Mouse (Mus musculus) midbrain, embryonic 12.5 days (tissue): ENCODE measurements around the gene Mab21l2. TPM values are rescaled to one million over a fixed set of nuclear protein-coding genes. Genes with fewer than 3 reads are reported as not detected.

Source experiments
- ATAC-seq: fragments of 200-750 bp; cut with Nextera tagmentation; 2 replicates; pipeline ENCODE4 v1.8.0; 2017; ENCODE audit warnings: low read depth, moderate TSS enrichment, moderate library complexity; ENCODE audit not compliant: low FRiP score
- H3K27ac ChIP-seq: fragments of 300-500 bp; sonication (generic); replicated peaks from 2 replicates; pipeline ENCODE4 v1.5.1; 2016; ENCODE audit warnings: mild to moderate bottlenecking
- H3K27me3 ChIP-seq: fragments of 300-500 bp; sonication (generic); 2 replicates; pipeline ENCODE4 v1.6.1; 2016; ENCODE audit warnings: mild to moderate bottlenecking
- H3K36me3 ChIP-seq: fragments of 300-500 bp; sonication (generic); 2 replicates; pipeline ENCODE4 v1.6.1; 2016
- H3K4me1 ChIP-seq: fragments of 300-500 bp; sonication (generic); 2 replicates; pipeline ENCODE4 v1.6.1; 2016
- H3K4me2 ChIP-seq: fragments of 300-500 bp; sonication (generic); replicated peaks from 2 replicates; pipeline ENCODE4 v1.6.1; 2016; ENCODE audit warnings: mild to moderate bottlenecking, moderate library complexity
- H3K4me3 ChIP-seq: fragments of 300-500 bp; sonication (generic); 2 replicates; pipeline ENCODE4 v1.5.1; 2016; ENCODE audit warnings: mild to moderate bottlenecking
- H3K9ac ChIP-seq: fragments of 300-500 bp; sonication (generic); replicated peaks from 2 replicates; pipeline ENCODE4 v1.6.1; 2016; ENCODE audit warnings: mild to moderate bottlenecking, moderate library complexity
- H3K9me3 ChIP-seq: fragments of 300-500 bp; sonication (generic); 2 replicates; pipeline ENCODE4 v1.6.1; 2016; ENCODE audit warnings: mild to moderate bottlenecking
- WGBS: fragments of 180-500 bp; shearing (Covaris S2); methylation state at CpG from one replicate; pipeline ENCODE4 v1.1.7; 2016; 5-methylcytosine and 5-hydroxymethylcytosine counted together
- polyA plus RNA-seq: library from polyadenylated mRNA; unstranded; fragments of >200 nt; fragmentation: Nextera tagmentation; extraction: Ambion mirVana; gene quantifications from 2 replicates; pipeline ENCODE4 v1.2.1, GENCODE M21; 2016

Mab21l2 gene
- polyA plus RNA-seq, 1 experiment from 2014 or later: 120 TPM

DNA sequence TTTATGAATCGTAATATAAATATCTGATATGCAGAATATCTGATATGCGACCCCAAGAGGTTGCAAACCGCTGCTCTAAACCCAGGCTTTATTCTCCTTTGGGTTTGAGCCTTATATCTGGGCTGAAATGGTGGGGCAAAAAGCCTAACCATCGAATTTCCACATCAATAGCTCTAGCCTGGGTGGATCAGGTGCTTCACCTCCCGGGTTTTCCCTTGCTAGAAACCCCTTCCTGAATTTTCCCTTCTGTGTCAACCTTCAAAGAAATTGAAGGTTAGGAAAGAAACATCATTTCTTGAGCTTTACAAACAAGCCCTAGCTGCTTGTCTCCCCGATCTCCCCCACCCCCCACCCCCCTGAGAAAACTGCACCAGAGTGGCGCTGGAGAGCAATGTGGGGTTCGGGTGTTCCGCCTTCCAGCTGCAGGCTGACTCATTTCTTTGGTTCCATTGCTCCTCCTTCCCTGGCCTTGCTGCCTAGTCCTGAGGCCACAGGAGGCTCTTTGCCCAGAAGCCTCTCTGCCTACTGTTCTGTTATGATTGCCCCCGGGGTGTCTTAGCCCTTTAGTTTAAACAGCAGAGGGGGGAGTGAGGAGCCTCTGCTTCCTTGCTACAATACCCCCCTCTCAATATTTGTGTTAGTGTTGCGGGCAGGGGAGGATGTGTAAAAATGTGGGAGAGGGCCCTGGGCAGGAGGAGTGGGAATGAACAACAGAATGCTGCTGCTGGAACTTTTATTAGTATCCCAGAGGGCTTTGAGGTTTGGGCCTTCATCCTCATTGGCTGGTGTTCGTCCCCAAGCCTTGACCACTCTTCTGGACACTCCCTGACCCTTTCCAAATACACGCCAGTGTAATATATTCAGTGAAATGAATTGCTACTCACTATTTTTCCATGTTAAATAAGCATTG, 9.5 kb downstream of the Mab21l2 start:
- Histone ChIP-seq H3K4me1 (peaks cover 17% of the 10 kb centered on the region), H3K4me3 (0 out of 2 replicates have a peak overlapping the region, but pooled peaks have one; percentile 15), H3K4me2 (peak overlapping the region; percentile 45), H3K27me3 (peaks cover 7% of the 10 kb centered on the region; the same call in 1 of the 2 replicates), H3K36me3 (no peaks in the 10 kb centered on the region), H3K27ac (peak overlapping the region; percentile 84), H3K9me3 (no peaks in the 10 kb centered on the region), H3K9ac (0 out of 2 replicates have a peak overlapping the region, but pooled peaks have one; percentile 20)
- ATAC-seq: peak; percentile 61
- WGBS: 13% methylated on average over 13 of the region's 13 CpGs

DNA sequence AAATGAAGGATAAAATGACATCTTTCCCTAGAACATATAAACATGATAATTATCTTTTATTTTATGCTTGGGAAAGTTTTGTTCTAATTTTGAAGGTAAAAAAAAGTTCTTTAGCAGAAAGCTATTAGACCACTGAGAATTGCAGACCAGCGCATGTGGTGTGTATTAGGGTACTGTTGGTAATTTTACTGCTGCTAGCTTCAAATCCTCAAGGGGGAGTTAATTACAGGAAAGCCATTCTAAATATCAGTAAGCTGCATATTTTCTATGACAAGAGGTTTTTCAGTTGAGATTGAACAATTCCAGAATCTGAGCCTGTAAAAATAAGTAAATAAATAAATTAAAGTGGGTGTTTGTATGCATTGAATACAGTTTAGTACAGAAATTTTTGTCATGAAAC, 11.7 kb downstream of the Mab21l2 start:
- ATAC-seq: no peak
- Histone ChIP-seq H3K27ac (no peak overlapping the region), H3K4me1 (peaks cover 17% of the 10 kb centered on the region), H3K36me3 (no peaks in the 10 kb centered on the region), H3K27me3 (peaks cover 7% of the 10 kb centered on the region; the same call in 1 of the 2 replicates), H3K9ac (no peak overlapping the region), H3K4me3 (no peak overlapping the region), H3K9me3 (no peaks in the 10 kb centered on the region), H3K4me2 (no peak overlapping the region)
- 77% methylated on average over 1 of the region's 1 CpGs for WGBS

DNA sequence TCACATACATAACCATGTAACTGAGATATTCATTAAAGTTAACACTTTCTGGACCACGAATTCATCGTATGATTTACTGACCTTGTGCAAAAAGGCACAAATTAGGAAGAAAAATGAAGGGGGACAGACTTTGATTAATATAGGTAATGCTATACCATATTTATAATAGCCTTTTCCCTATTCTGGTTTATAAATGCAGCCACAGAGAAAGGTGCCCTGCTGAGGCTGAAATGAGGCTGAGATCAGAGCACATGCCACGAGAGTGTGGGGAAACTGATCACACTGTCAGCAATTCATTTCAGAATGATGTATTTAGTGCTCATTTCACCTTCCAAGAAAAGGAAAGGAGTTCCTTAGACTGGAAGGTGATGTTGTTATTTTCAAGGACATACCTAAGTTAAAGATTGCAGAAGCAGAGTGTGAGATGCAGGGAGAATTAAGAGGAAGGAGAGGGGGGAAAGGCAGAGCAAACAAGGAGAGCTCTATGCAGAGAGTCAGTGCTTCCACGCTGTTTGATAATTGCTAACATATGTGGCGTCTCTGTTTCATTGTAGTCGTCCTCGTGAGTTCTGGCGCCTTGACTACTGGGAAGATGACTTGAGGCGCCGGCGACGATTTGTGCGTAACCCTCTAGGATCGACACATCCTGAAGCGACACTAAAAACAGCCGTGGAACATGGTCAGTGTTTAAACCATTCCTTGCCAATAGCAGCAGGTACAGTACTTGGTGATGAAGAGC, 16.7 kb downstream of the Mab21l2 start:
- Histone ChIP-seq H3K27ac (no peak overlapping the region), H3K4me1 (no peaks in the 10 kb centered on the region), H3K27me3 (no peaks in the 10 kb centered on the region), H3K9ac (no peak overlapping the region), H3K9me3 (no peaks in the 10 kb centered on the region), H3K4me2 (no peak overlapping the region), H3K36me3 (no peaks in the 10 kb centered on the region), H3K4me3 (no peak overlapping the region)
- no peak for ATAC-seq
- 66% methylated on average over 16 of the region's 16 CpGs for WGBS

DNA sequence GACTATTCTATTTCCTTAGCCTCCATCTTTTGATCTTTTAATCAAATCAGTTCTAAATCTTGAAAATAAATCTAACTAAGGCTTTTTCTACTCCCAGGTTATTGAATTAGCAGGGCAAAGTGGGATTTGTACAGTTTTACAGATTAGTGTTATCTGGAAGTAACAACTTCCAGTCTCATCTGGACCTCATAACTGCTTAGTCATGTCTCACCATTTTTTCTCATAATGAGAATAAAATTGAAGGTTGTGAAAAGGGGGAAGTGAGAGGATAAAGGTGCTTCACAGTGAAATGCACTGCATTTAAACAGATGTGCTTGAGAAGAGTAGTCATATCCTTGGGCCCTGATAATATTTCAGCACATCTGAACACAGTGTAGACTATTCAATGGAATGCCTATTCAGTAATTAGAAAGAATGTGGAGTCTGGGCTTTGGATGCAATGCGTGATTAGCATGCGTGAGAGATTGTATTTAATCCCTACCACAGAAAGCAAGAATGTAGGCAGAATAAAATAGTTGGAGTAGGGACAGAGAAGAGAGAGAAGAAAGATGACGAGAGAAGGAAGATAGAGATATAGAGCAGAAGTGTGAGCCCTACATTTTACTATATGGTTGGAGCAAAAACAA, 25.4 kb downstream of the Mab21l2 start:
- no peak overlapping the region for H3K4me2 ChIP-seq
- H3K9me3 ChIP-seq: no peaks in the 10 kb centered on the region
- no peaks in the 10 kb centered on the region for H3K36me3 ChIP-seq
- H3K27me3 ChIP-seq: no peaks in the 10 kb centered on the region
- no peak overlapping the region for H3K27ac ChIP-seq
- no peak for ATAC-seq
- no peak overlapping the region for H3K9ac ChIP-seq
- H3K4me3 ChIP-seq: no peak overlapping the region
- H3K4me1 ChIP-seq: 0 out of 2 replicates have a peak, but pooled peaks cover 5% of the 10 kb centered on the region
- WGBS: 55% methylated on average over 3 of the region's 3 CpGs

DNA sequence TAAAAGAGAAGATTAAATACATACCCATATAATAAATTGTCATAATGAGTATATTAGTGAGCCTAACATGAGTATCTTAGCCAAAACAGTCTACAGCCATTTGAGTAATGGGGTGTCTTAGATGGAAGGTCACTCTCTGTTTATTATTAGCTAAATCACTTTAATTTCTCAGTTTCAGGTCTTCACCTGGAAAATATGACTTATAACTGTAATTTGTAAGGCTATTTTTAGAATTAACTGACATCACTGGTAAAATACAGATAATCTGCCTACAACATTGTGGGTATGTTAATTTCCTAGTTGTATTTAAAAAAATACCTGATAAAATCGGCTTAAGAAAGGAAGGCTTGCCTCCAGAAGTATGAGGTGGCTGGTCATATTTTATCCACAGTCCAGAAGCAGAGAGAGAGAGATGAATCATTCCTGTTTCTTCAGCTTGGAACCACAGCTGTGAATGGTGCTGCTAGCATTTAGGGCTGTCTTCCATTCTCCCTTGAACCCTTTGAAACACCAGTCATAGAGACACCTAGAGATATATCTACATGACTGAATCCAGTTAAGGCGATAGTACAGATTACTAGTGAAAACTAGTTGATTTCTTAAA, 29.8 kb downstream of the Mab21l2 start:
- H3K4me2 ChIP-seq: no peak overlapping the region
- no peaks in the 10 kb centered on the region for H3K36me3 ChIP-seq
- no peaks in the 10 kb centered on the region for H3K27me3 ChIP-seq
- no peak overlapping the region for H3K4me3 ChIP-seq
- H3K9me3 ChIP-seq: no peaks in the 10 kb centered on the region
- no peak overlapping the region for H3K27ac ChIP-seq
- H3K9ac ChIP-seq: no peak overlapping the region
- ATAC-seq: no peak
- 0 out of 2 replicates have a peak, but pooled peaks cover 5% of the 10 kb centered on the region for H3K4me1 ChIP-seq
- 87% methylated on average over 2 of the region's 2 CpGs for WGBS

DNA sequence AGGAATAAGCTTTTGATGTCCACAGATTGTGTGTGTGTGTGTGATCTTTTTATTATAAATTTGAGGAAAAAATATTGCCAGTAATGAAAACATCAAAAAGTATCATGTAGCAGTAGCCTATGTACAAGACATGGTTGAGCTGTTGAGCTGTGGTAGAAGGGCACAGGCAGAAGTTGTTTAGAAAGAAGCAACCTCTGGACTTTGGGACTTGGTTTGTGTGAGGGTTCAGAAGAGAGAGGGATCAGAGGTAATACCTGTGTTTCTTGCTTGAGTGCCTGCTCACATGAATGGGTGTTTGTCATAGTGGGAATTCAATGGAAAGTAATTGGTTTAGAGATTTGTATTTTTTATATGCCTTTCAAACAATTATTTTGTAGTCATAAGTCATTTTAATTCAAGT, 47.8 kb downstream of the Mab21l2 start:
- no peak overlapping the region for H3K27ac ChIP-seq
- ATAC-seq: no peak

More for the DNA sequence above, 47.8 kb downstream of the Mab21l2 start:
- no peaks in the 10 kb centered on the region for H3K4me1 ChIP-seq
- no peak overlapping the region for H3K4me2 ChIP-seq
- no peak overlapping the region for H3K4me3 ChIP-seq
- no peaks in the 10 kb centered on the region for H3K27me3 ChIP-seq
- H3K9ac ChIP-seq: no peak overlapping the region
- H3K9me3 ChIP-seq: no peaks in the 10 kb centered on the region
- no peaks in the 10 kb centered on the region for H3K36me3 ChIP-seq
